Mouse (Mus musculus): ENCODE measurements at regions not wholly inside any gene's neighbourhood (a gene's known extent, or its start where the extent isn't known, plus 50 kb on each side); places are given as distances from the start of the nearest gene placed in this dataset.

- TF ChIP-seq POLR2A (IDR thresholded peaks at IDR 0.05; ENCODE audit: control insufficient read depth, extremely low read depth, insufficient read depth, low read length, poor library complexity) (no peak), CTCF (IDR thresholded peaks at IDR 0.05; ENCODE audit: borderline replicate concordance, control insufficient read depth, extremely low read depth, insufficient read depth, low read length, poor library complexity) (no peak)
These were observed 362.3 kb upstream of the Jmjd1c start for GRCm38 (mm10) chr10:66733631-66734030.
